Comparison of ENCODE assay signal across 8 mouse cellular contexts in the genomic region with DNA sequence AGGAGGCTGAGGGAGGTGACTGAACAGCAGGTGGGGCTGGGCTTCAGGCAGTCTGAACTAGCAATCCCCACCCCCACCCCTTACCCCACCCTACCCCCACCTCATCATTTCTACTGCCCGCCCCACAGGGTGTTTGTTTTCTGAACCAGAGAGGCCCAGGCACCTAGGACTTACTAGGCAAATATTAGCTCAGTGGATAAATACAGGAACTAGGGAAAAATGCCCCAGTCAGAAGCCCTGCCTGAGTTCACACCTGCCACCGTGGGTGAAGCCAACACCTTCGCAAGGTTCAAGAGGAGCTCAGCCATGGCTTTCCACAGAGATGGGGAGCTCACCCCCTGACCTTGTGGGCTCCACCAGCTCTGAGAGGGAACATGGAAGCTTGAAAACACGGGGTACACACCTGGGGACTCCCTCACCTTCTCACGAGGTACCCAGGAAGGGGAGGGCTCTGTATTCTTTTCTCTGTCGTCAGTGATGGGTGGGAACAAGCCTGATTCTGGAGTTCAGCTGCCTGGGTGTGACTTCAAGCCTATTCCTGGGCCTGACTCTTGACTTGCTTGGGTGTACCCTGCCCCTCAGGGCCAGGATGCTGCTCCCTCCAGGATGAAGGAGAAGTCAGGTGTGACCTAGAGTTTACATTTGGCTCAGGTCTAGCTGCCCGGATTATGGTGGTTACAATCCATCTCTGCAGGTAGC. TPM values are rescaled to one million over a fixed set of nuclear protein-coding genes. Genes with fewer than 3 reads are reported as not detected.
DNase-seq lines count a peak whose midpoint lies in the region; ATAC-seq and TF ChIP-seq lines count a peak whose summit lies in the region.

A gene (plus strand): TSS at position 285 of the 699 bp plus-strand sequence.

- TF ChIP-seq CTCF in forebrain, postnatal 0 days (IDR thresholded peaks at IDR 0.05; ENCODE audit: low read depth) = no peak

- no peak within 1 kb of the TSS for H3K27ac ChIP-seq in neural tube, embryonic 11.5 days (ENCODE audit: low read depth, low read length)
- no peak within 1 kb of the TSS for H3K27ac ChIP-seq in forebrain, postnatal 0 days (ENCODE audit: low read depth, low read length)
- peak within 1 kb of the TSS; percentile 2; the same call in 1 of the 2 replicates for H3K27ac ChIP-seq in liver, embryonic 11.5 days (ENCODE audit: low read depth, low read length)
- H3K27ac ChIP-seq in neural tube, embryonic 15.5 days (replicated peaks) = no peak within 1 kb of the TSS

- no peak within 1 kb of the TSS for H3K4me3 ChIP-seq in neural tube, embryonic 11.5 days (ENCODE audit: low read depth, low read length)
- no peak within 1 kb of the TSS for H3K4me3 ChIP-seq in forebrain, postnatal 0 days (ENCODE audit: low read depth, low read length)
- no peak within 1 kb of the TSS for H3K4me3 ChIP-seq in liver, embryonic 11.5 days (ENCODE audit: low read depth, low read length)
- no peak within 1 kb of the TSS for H3K4me3 ChIP-seq in neural tube, embryonic 15.5 days (replicated peaks)

- H3K4me2 ChIP-seq in neural tube, embryonic 11.5 days (ENCODE audit: low read depth) = no peak within 1 kb of the TSS
- no peak within 1 kb of the TSS for H3K4me2 ChIP-seq in forebrain, postnatal 0 days (ENCODE audit: low read depth)
- peak within 1 kb of the TSS; percentile 26; the same call in 1 of the 2 replicates for H3K4me2 ChIP-seq in liver, embryonic 11.5 days
- H3K4me2 ChIP-seq in neural tube, embryonic 15.5 days = no peak within 1 kb of the TSS

- ATAC-seq in neural tube, embryonic 11.5 days (ENCODE audit: insufficient read depth, low FRiP score, low TSS enrichment) = no peak
- ATAC-seq in forebrain, postnatal 0 days = no peak
- ATAC-seq in liver, embryonic 11.5 days (replicated peaks; ENCODE audit: low FRiP score) = peak; percentile 37
- ATAC-seq in neural tube, embryonic 15.5 days (ENCODE audit: low FRiP score) = no peak
- no peak for ATAC-seq in inflammation-experienced regulatory T-cells, adult 6 months

- no peaks in the 10 kb centered on the region for H3K9me3 ChIP-seq in neural tube, embryonic 11.5 days (ENCODE audit: control insufficient read depth, low read length)
- H3K9me3 ChIP-seq in forebrain, postnatal 0 days (ENCODE audit: low read length) = no peaks in the 10 kb centered on the region
- H3K9me3 ChIP-seq in liver, embryonic 11.5 days (ENCODE audit: control insufficient read depth, low read length) = no peaks in the 10 kb centered on the region
- H3K9me3 ChIP-seq in neural tube, embryonic 15.5 days (replicated peaks) = no peaks in the 10 kb centered on the region

- H3K4me1 ChIP-seq in neural tube, embryonic 11.5 days (ENCODE audit: control insufficient read depth, insufficient read depth, low read length) = peaks cover 16% of the 10 kb centered on the region
- 0 out of 2 replicates have a peak, but pooled peaks cover 2% of the 10 kb centered on the region for H3K4me1 ChIP-seq in forebrain, postnatal 0 days (ENCODE audit: insufficient read depth)
- H3K4me1 ChIP-seq in liver, embryonic 11.5 days (replicated peaks; ENCODE audit: control insufficient read depth, insufficient read depth, low read length) = peaks cover 52% of the 10 kb centered on the region
- H3K4me1 ChIP-seq in neural tube, embryonic 15.5 days = peaks cover 23% of the 10 kb centered on the region

- 0 out of 2 replicates have a peak, but pooled peaks cover 5% of the 10 kb centered on the region for H3K27me3 ChIP-seq in neural tube, embryonic 11.5 days (ENCODE audit: control insufficient read depth, insufficient read depth, low read length)
- H3K27me3 ChIP-seq in forebrain, postnatal 0 days (ENCODE audit: insufficient read depth, low read length) = no peaks in the 10 kb centered on the region
- H3K27me3 ChIP-seq in liver, embryonic 11.5 days (replicated peaks; ENCODE audit: control insufficient read depth, insufficient read depth, low read length) = peaks cover 3% of the 10 kb centered on the region; the same call in 1 of the 2 replicates
- no peaks in the 10 kb centered on the region for H3K27me3 ChIP-seq in neural tube, embryonic 15.5 days (replicated peaks)

- DNase-seq in neural tube, embryonic 11.5 days (ENCODE audit: low spot score) = no peak
- no peak for DNase-seq in neural tube, embryonic 10.5 days (ENCODE audit: extremely low spot score, low spot score)
- no peak for DNase-seq in forebrain, postnatal 0 days
- peak; percentile 76 for DNase-seq in kidney, adult 18-20 months
- no peak for DNase-seq in liver, embryonic 11.5 days (ENCODE audit: low spot score)
- no peak for DNase-seq in cerebellum, postnatal 4 days (ENCODE audit: low spot score in 2 of 2)

- H3K36me3 ChIP-seq in neural tube, embryonic 11.5 days (ENCODE audit: control insufficient read depth, insufficient read depth, low read length) = no peaks in the 10 kb centered on the region
- no peaks in the 10 kb centered on the region for H3K36me3 ChIP-seq in forebrain, postnatal 0 days (ENCODE audit: insufficient read depth)
- no peaks in the 10 kb centered on the region for H3K36me3 ChIP-seq in liver, embryonic 11.5 days (ENCODE audit: control insufficient read depth, insufficient read depth, low read length)
- no peaks in the 10 kb centered on the region for H3K36me3 ChIP-seq in neural tube, embryonic 15.5 days

- 48% methylated on average over 7 of the region's 7 CpGs for WGBS in neural tube, embryonic 11.5 days
- 63% methylated on average over 7 of the region's 7 CpGs for WGBS in forebrain, postnatal 0 days
- 47% methylated on average over 7 of the region's 7 CpGs for WGBS in liver, embryonic 11.5 days
- WGBS in neural tube, embryonic 15.5 days = 61% methylated on average over 7 of the region's 7 CpGs

- no peak within 1 kb of the TSS for H3K9ac ChIP-seq in neural tube, embryonic 11.5 days (ENCODE audit: low read length)
- H3K9ac ChIP-seq in forebrain, postnatal 0 days = no peak within 1 kb of the TSS
- H3K9ac ChIP-seq in liver, embryonic 11.5 days (ENCODE audit: low read depth, low read length) = no peak within 1 kb of the TSS
- H3K9ac ChIP-seq in neural tube, embryonic 15.5 days (replicated peaks) = no peak within 1 kb of the TSS

RNA-seq across cellular contexts. Expression of the gene that starts here (rescaled TPM):
- polyA plus RNA-seq in neural tube, embryonic 11.5 days (2014; fragmentation: Nextera tagmentation; extraction: Ambion mirVana) = 133 and 140 TPM in 2 replicates
- 107 and 188 TPM in 2 replicates for total RNA-seq in forebrain, postnatal 0 days (2014; rRNA removed)
- polyA plus RNA-seq in forebrain, postnatal 0 days (2015; fragmentation: Nextera tagmentation; extraction: Ambion mirVana) = 79.8 and 101 TPM in 2 replicates
- polyA plus RNA-seq in liver, embryonic 11.5 days (2014; fragmentation: Nextera tagmentation; extraction: Ambion mirVana) = 125 and 137 TPM in 2 replicates
- polyA plus RNA-seq in neural tube, embryonic 15.5 days (2015; fragmentation: Nextera tagmentation; extraction: Ambion mirVana) = 80.9 and 96.9 TPM in 2 replicates
- 1 to 10 TPM in 2 of 3 experiments, under 1 TPM in 1; 0.52 to 5.5 (median 4.5) TPM for polyA plus RNA-seq in inflammation-experienced regulatory T-cells, adult 6 months (2017; shearing (Covaris generic))

Comparison
In these comparisons a context has a peak if more than half of its experiments do, and no peak if none do; other contexts are left out.
1. RNA of the gene that starts here (polyA plus RNA-seq): 133 to 140 TPM in neural tube, embryonic 11.5 days, 125 to 137 TPM in liver, embryonic 11.5 days, 79.8 to 101 TPM in forebrain, postnatal 0 days and 80.9 to 96.9 TPM in neural tube, embryonic 15.5 days; 0.52 to 5.5 TPM in inflammation-experienced regulatory T-cells, adult 6 months; every median in the first group is over 10 times any median in the second.